Comparison of ENCODE assay signal across 27 mouse cellular contexts in genomic region chr11:59959453-59959852, GRCm38 (mm10). TPM values are rescaled to one million over a fixed set of nuclear protein-coding genes. Genes with fewer than 3 reads are reported as not detected.
DNase-seq lines count a peak whose midpoint lies in the region; ATAC-seq and TF ChIP-seq lines count a peak whose summit lies in the region.
"Had no signal": no experiment of that assay in that cellular context is flagged by ENCODE, and none has a peak within 500 bp of the region (broad histone marks: within the 10 kb centered on the region; RNA-seq: fewer than 3 reads in every experiment).

No protein-coding gene starts in this region.

- no peaks in the 10 kb centered on the region for H3K79me2 ChIP-seq in heart, adult 2 months (replicated peaks; ENCODE audit: control insufficient read depth, insufficient read depth, low read length)

- intact Hi-C loops in heart, adult 2 months (cut with DNase I): no loop called here

- H3K36me3 ChIP-seq in heart, adult 2 months (ENCODE audit: control insufficient read depth, insufficient read depth, low read length): no peaks in the 10 kb centered on the region; the same call in 1 of the 2 replicates
- peaks cover 19% of the 10 kb centered on the region for H3K36me3 ChIP-seq in heart, embryonic 14.5 days (ENCODE audit: control insufficient read depth, insufficient read depth, low read length)
- no peaks in the 10 kb centered on the region; the same call in 1 of the 2 replicates for H3K36me3 ChIP-seq in testis, adult 2 months (ENCODE audit: control insufficient read depth, insufficient read depth, low read length)

- no peaks in the 10 kb centered on the region for H3K9me3 ChIP-seq in heart, embryonic 14.5 days (ENCODE audit: control insufficient read depth, low read length)
- H3K9me3 ChIP-seq: embryonic facial prominence, embryonic 12.5 days; hindbrain, embryonic 13.5 days; limb, embryonic 12.5 days; liver, embryonic 15.5 days had no signal

- no peak overlapping the region for H3K4me3 ChIP-seq in heart, adult 2 months
- H3K4me3 ChIP-seq in heart, embryonic 14.5 days (ENCODE audit: control insufficient read depth in 1 of 2, insufficient read depth in 1 of 2, low read depth in 1 of 2, low read length in 2 of 2): no peak overlapping the region
- H3K4me3 ChIP-seq in testis, adult 2 months (ENCODE audit: control insufficient read depth, low read depth, low read length): no peak overlapping the region
- H3K4me3 ChIP-seq: embryonic facial prominence, embryonic 12.5 days; hindbrain, embryonic 13.5 days; left cerebral cortex, adult 2 months; limb, embryonic 12.5 days; liver, embryonic 15.5 days had no signal

- no peak for DNase-seq in heart, adult 2 months
- DNase-seq in heart, adult 18-20 months: no peak
- no peak for DNase-seq in heart, postnatal 4 days
- DNase-seq in testis, postnatal 14 days (ENCODE audit: low spot score): no peak
- DNase-seq in urinary bladder, postnatal 4 days (ENCODE audit: low spot score in 2 of 2): no peak
- DNase-seq: B cell, adult 2 months; cerebellum, adult 11 months; cerebellum, adult 9-10 months; cerebellum, postnatal 36 days; gastrocnemius, postnatal 25 days; kidney, postnatal 14 days; lung, embryonic 14.5 days; lung, postnatal 14 days; midbrain, embryonic 14.5 days; right cerebral cortex, adult 18-20 months; spleen, adult 18-20 months; thymus, adult 2 months; thymus, postnatal 36 days had no signal

- peak overlapping the region; percentile 20; the same call in 1 of the 2 replicates for H3K27ac ChIP-seq in heart, adult 2 months
- H3K27ac ChIP-seq in heart, embryonic 14.5 days (replicated peaks in 1 of 2; ENCODE audit: control insufficient read depth in 1 of 2, insufficient read depth in 1 of 2, low read depth in 2 of 2, low read length in 2 of 2): peak overlapping the region; percentile 78 to 81
- H3K27ac ChIP-seq in testis, adult 2 months (ENCODE audit: control insufficient read depth, insufficient read depth, low read depth, low read length): peak overlapping the region; percentile 61
- H3K27ac ChIP-seq: embryonic facial prominence, embryonic 12.5 days; hindbrain, embryonic 13.5 days; left cerebral cortex, adult 2 months; limb, embryonic 12.5 days; liver, embryonic 15.5 days had no signal

- H3K4me1 ChIP-seq in heart, adult 2 months (ENCODE audit: control insufficient read depth, insufficient read depth, low read length): peaks cover 8% of the 10 kb centered on the region
- peaks cover 41 to 55% of the 10 kb centered on the region in 2 experiments for H3K4me1 ChIP-seq in heart, embryonic 14.5 days (ENCODE audit: control insufficient read depth in 2 of 2, insufficient read depth in 2 of 2, low read length in 2 of 2)
- peaks cover 11% of the 10 kb centered on the region for H3K4me1 ChIP-seq in testis, adult 2 months (ENCODE audit: control insufficient read depth, insufficient read depth, low read length)

- H3K9ac ChIP-seq in heart, adult 2 months (ENCODE audit: low read depth, low read length): no peak overlapping the region
- peak overlapping the region; percentile 42; the same call in 1 of the 2 replicates for H3K9ac ChIP-seq in heart, embryonic 14.5 days (ENCODE audit: low read length)
- H3K9ac ChIP-seq: embryonic facial prominence, embryonic 12.5 days; hindbrain, embryonic 13.5 days; limb, embryonic 12.5 days; liver, embryonic 15.5 days; lung, embryonic 14.5 days had no signal

- H3K4me2 ChIP-seq in heart, embryonic 14.5 days (ENCODE audit: low read length): no peak overlapping the region
- H3K4me2 ChIP-seq: embryonic facial prominence, embryonic 12.5 days; hindbrain, embryonic 13.5 days; limb, embryonic 12.5 days; liver, embryonic 15.5 days; lung, embryonic 14.5 days had no signal

- TF ChIP-seq POLR2A in heart, adult 2 months (IDR thresholded peaks at IDR 0.05; ENCODE audit: insufficient read depth, low read depth, low read length): no peak
- TF ChIP-seq POLR2A in testis, adult 2 months (IDR thresholded peaks at IDR 0.05; ENCODE audit: control insufficient read depth, low read depth, low read length): no peak

- no peak for TF ChIP-seq CTCF in heart, adult 2 months (IDR thresholded peaks at IDR 0.05)
- no peak for TF ChIP-seq CTCF in testis, adult 2 months (IDR thresholded peaks at IDR 0.05; ENCODE audit: control insufficient read depth, insufficient read depth, insufficient replicate concordance, low read depth, low read length)

- TF ChIP-seq EP300 in heart, adult 2 months (IDR thresholded peaks at IDR 0.05; ENCODE audit: insufficient read depth, low read depth, low read length): no peak

- no peak for ATAC-seq in heart, embryonic 14.5 days (ENCODE audit: insufficient number of reproducible peaks, insufficient read depth, low FRiP score, low read depth)
- ATAC-seq: forebrain, embryonic 14.5 days; intestine, postnatal 0 days had no signal

- no peaks in the 10 kb centered on the region for H3K27me3 ChIP-seq in heart, adult 2 months (ENCODE audit: control insufficient read depth, insufficient read depth, low read length)
- no peaks in the 10 kb centered on the region for H3K27me3 ChIP-seq in heart, embryonic 14.5 days (ENCODE audit: control insufficient read depth, insufficient read depth, low read length)
- H3K27me3 ChIP-seq in testis, adult 2 months (ENCODE audit: control insufficient read depth, insufficient read depth, low read length): no peaks in the 10 kb centered on the region

- 71% methylated on average over 4 of the region's 4 CpGs for WGBS in heart, adult 2 months
- WGBS in heart, embryonic 14.5 days: 35% methylated on average over 4 of the region's 4 CpGs

RNA-seq across cellular contexts. Expression of gene Rasd1, which starts 5.3 kb away (rescaled TPM):
- total RNA-seq in heart, adult 2 months (2021): 1 to 10 TPM; 5.7 to 6.6 TPM
- polyA plus RNA-seq in heart, adult 2 months (2012; rRNA removed): 4.6 and 6.8 TPM in 2 replicates
- total RNA-seq in heart, adult 18-20 months (2021): 10 to 100 TPM in 1 of 2 experiments, 1 to 10 TPM in 1; 4.5 to 10.9 TPM
- 8.1 and 8.3 TPM in 2 replicates for polyA plus RNA-seq in heart, embryonic 14.5 days (2014; fragmentation: Nextera tagmentation; extraction: Ambion mirVana)
- total RNA-seq in heart, postnatal 4 days (2021): 1 to 10 TPM; 4.0 to 4.4 TPM
- 7.8 and 8.9 TPM in 2 replicates for polyA plus RNA-seq in testis, adult 2 months (2012; rRNA removed)

RNA-seq across cellular contexts. Expression of gene Med9, which starts 11.4 kb away (rescaled TPM):
- total RNA-seq in heart, adult 2 months (2021): 10 to 100 TPM; 24.0 to 25.5 TPM
- 24.0 and 28.1 TPM in 2 replicates for polyA plus RNA-seq in heart, adult 2 months (2012; rRNA removed)
- total RNA-seq in heart, adult 18-20 months (2021): 10 to 100 TPM; 26.8 to 27.0 TPM
- 46.7 and 47.6 TPM in 2 replicates for polyA plus RNA-seq in heart, embryonic 14.5 days (2014; fragmentation: Nextera tagmentation; extraction: Ambion mirVana)
- 10 to 100 TPM; 27.5 to 30.2 TPM for total RNA-seq in heart, postnatal 4 days (2021)
- 74.5 and 78.5 TPM in 2 replicates for polyA plus RNA-seq in testis, adult 2 months (2012; rRNA removed)

Comparison
In these comparisons a context has a peak if more than half of its experiments do, and no peak if none do; other contexts are left out.
1. H3K27ac ChIP-seq: peak in every context shown above with its lines; median percentile 80 in heart, embryonic 14.5 days; 61 in testis, adult 2 months; 20 in heart, adult 2 months.